Mouse (Mus musculus) gastrocnemius, adult 18-20 months (tissue): ENCODE results near the gene Cdh15. TPM values are rescaled to one million over a fixed set of nuclear protein-coding genes. Genes with fewer than 3 reads are reported as not detected.
A peak's percentile ranks its signal among the peaks of the same experiment; 100 is the strongest.

Experiments
- DNase-seq: peaks from one replicate; pipeline ENCODE4 v3.0.0; 2021; ENCODE audit warnings: low spot score
- long read RNA-seq, 2 experiments: library from polyadenylated mRNA; stranded (forward); transcript quantifications; one replicate each; pipeline ENCODE4 v2.0.0; 2021
- total RNA-seq, 2 experiments: library from RNA; stranded (reverse); gene quantifications; 2 replicates each; pipeline ENCODE4 v1.2.3; 2021

Gene Cdh15
- total RNA-seq: 10 to 100 TPM; 16.2 to 20.5 TPM
- long read RNA-seq, experiment 1, transcript Cdh15-201 (14 exons, 3,251 nt): major isoform, 39 of 43 reads
- long read RNA-seq, experiment 1, partial matches to known transcripts: 4 of 43 reads
- long read RNA-seq, experiment 1, other reads (novel, unspliced or antisense): 0 of 43 reads
- long read RNA-seq, experiment 2, transcript Cdh15-201 (14 exons, 3,251 nt): major isoform, 49 of 58 reads
- long read RNA-seq, experiment 2, partial matches to known transcripts: 9 of 58 reads
- long read RNA-seq, experiment 2, other reads (novel, unspliced or antisense): 0 of 58 reads

- DNase-seq: peak; percentile 84
Observed at GRCm38 (mm10) chr8:122847829-122848561, at the start of gene Cdh15. Gene Cdh15 (plus strand): TSS chr8:122847966.

- no peak for DNase-seq
Observed at GRCm38 (mm10) chr8:122803906-122804761, 43.6 kb upstream of the Cdh15 start.

- DNase-seq: no peak
Observed at GRCm38 (mm10) chr8:122805349-122805748, 42.4 kb upstream of the Cdh15 start.

- no peak for DNase-seq
Observed at GRCm38 (mm10) chr8:122806956-122807538, 40.7 kb upstream of the Cdh15 start.

- DNase-seq: peak; percentile 25
Observed at GRCm38 (mm10) chr8:122807907-122808306, 39.9 kb upstream of the Cdh15 start.

- no peak for DNase-seq
Observed at GRCm38 (mm10) chr8:122810376-122810775, 37.4 kb upstream of the Cdh15 start.

GRCm38 (mm10) chr8:122811870-122812494, 35.8 kb upstream of the Cdh15 start:
- no peak for DNase-seq

- no peak for DNase-seq
Observed at GRCm38 (mm10) chr8:122812610-122813250, 35.0 kb upstream of the Cdh15 start.

- DNase-seq: no peak
Observed at GRCm38 (mm10) chr8:122814608-122815007, 33.2 kb upstream of the Cdh15 start.

- DNase-seq: no peak
Observed at GRCm38 (mm10) chr8:122816965-122817364, 30.8 kb upstream of the Cdh15 start.

GRCm38 (mm10) chr8:122817724-122818496, 29.9 kb upstream of the Cdh15 start:
- no peak for DNase-seq

- DNase-seq: no peak
Observed at GRCm38 (mm10) chr8:122819776-122820175, 28.0 kb upstream of the Cdh15 start.

GRCm38 (mm10) chr8:122824571-122824970, 23.2 kb upstream of the Cdh15 start:
- DNase-seq: no peak

- DNase-seq: no peak
Observed at GRCm38 (mm10) chr8:122824986-122825385, 22.8 kb upstream of the Cdh15 start.

- DNase-seq: no peak
Observed at GRCm38 (mm10) chr8:122825408-122825807, 22.4 kb upstream of the Cdh15 start.

- no peak for DNase-seq
Observed at GRCm38 (mm10) chr8:122829396-122829795, 18.4 kb upstream of the Cdh15 start.

- DNase-seq: peak; percentile 92
Observed at GRCm38 (mm10) chr8:122830349-122831061, 17.3 kb upstream of the Cdh15 start.

- no peak for DNase-seq
Observed at GRCm38 (mm10) chr8:122834416-122834815, 13.3 kb upstream of the Cdh15 start.

- DNase-seq: peak; percentile 75
Observed at GRCm38 (mm10) chr8:122834971-122835370, 12.8 kb upstream of the Cdh15 start.
